Mouse (Mus musculus) small intestine, adult 2 months (tissue): ENCODE results near the gene Gm128. TPM values are rescaled to one million over a fixed set of nuclear protein-coding genes. Genes with fewer than 3 reads are reported as not detected.

Experiments
- H3K27ac ChIP-seq: fragments of 200-500 bp; 2 replicates; pipeline ENCODE4 v1.5.1; 2012; ENCODE audit warnings: low read depth, low read length, control low read depth, inconsistent platforms; ENCODE audit not compliant: insufficient read depth
- H3K27me3 ChIP-seq: fragments of 200-500 bp; 2 replicates; pipeline ENCODE4 v1.6.1; 2012; ENCODE audit warnings: mild to moderate bottlenecking, moderate library complexity, low read length, inconsistent platforms; ENCODE audit not compliant: control insufficient read depth, insufficient read depth
- H3K36me3 ChIP-seq: fragments of 200-500 bp; 2 replicates; pipeline ENCODE4 v1.6.1; 2012; ENCODE audit warnings: mild to moderate bottlenecking, low read length, control low read depth, inconsistent platforms; ENCODE audit not compliant: control insufficient read depth, insufficient read depth
- H3K4me1 ChIP-seq: fragments of 200-500 bp; 2 replicates; pipeline ENCODE4 v1.6.1; 2012; ENCODE audit warnings: low read length, inconsistent platforms, mixed read lengths; ENCODE audit not compliant: control insufficient read depth, insufficient read depth, insufficient read length
- H3K4me3 ChIP-seq: fragments of 200-500 bp; 2 replicates; pipeline ENCODE4 v1.5.1; 2012; ENCODE audit warnings: low read depth, mild to moderate bottlenecking, control low read depth, inconsistent platforms, low read length, moderate library complexity
- CTCF ChIP-seq: fragments of 200-500 bp; IDR thresholded peaks from 2 replicates; pipeline ENCODE4 v1.5.1; 2012; ENCODE audit warnings: low read depth, mild to moderate bottlenecking, control low read depth, inconsistent platforms, low read length, moderate library complexity, mixed read lengths; ENCODE audit not compliant: insufficient replicate concordance, insufficient read length; ENCODE audit errors: extremely low read depth
- POLR2A ChIP-seq: fragments of 200-500 bp; IDR thresholded peaks from 2 replicates; pipeline ENCODE4 v1.6.1; 2012; ENCODE audit warnings: low read depth, mild to moderate bottlenecking, control low read depth, inconsistent platforms, low read length, moderate library complexity
- WGBS: fragments of 180-500 bp; shearing (Covaris S2); methylation state at CpG from one replicate; pipeline ENCODE4 v1.1.7; 2018; 5-methylcytosine and 5-hydroxymethylcytosine counted together
- polyA plus RNA-seq: library from polyadenylated mRNA; depleted of rRNA; stranded (reverse); fragments of >200 nt; gene quantifications from 2 replicates; pipeline ENCODE4 v1.2.3, GENCODE M21; 2012; rRNA removed

Gm128 gene
- polyA plus RNA-seq, 1 experiment = 0.13 TPM

GRCm38 (mm10) chr3:95194721-95195135 lies 46.7 kb downstream of the Gm128 start:
- H3K27ac ChIP-seq = no peak overlapping the region
- WGBS = 68% methylated on average over 6 of the region's 6 CpGs
- no peaks in the 10 kb centered on the region for H3K27me3 ChIP-seq
- no peaks in the 10 kb centered on the region for H3K4me1 ChIP-seq
- peaks cover 64% of the 10 kb centered on the region for H3K36me3 ChIP-seq
- H3K4me3 ChIP-seq = no peak overlapping the region
- TF ChIP-seq POLR2A (no peak), CTCF (no peak)

Other genes starting within 250 kb of the Gm128 start
- 9.1 and 17.1 TPM in 2 replicates for gene Zfp687, start 226.2 kb downstream of the Gm128 start, polyA plus RNA-seq
- gene Psmd4, start 199.0 kb downstream of the Gm128 start, polyA plus RNA-seq = 81.7 and 131 TPM in 2 replicates
- gene Pip5k1a, start 134.7 kb downstream of the Gm128 start, polyA plus RNA-seq = 6.7 and 14.9 TPM in 2 replicates
- 27.4 and 63.8 TPM in 2 replicates for gene Vps72, start 130.6 kb downstream of the Gm128 start, polyA plus RNA-seq
- gene Tmod4, start 117.1 kb downstream of the Gm128 start, polyA plus RNA-seq = 0.62 and 0.84 TPM in 2 replicates
- gene Scnm1, start 107.6 kb downstream of the Gm128 start, polyA plus RNA-seq = 15.3 and 34.3 TPM in 2 replicates
- gene Lysmd1, start 107.5 kb downstream of the Gm128 start, polyA plus RNA-seq = 1.8 and 5.0 TPM in 2 replicates
- gene Tnfaip8l2, start 99.2 kb downstream of the Gm128 start, polyA plus RNA-seq = 8.6 and 52.3 TPM in 2 replicates
- gene Sema6c, start 81.1 kb downstream of the Gm128 start, polyA plus RNA-seq = 2.1 and 4.6 TPM in 2 replicates
- gene Gabpb2, start 23.7 kb downstream of the Gm128 start, polyA plus RNA-seq = 2.9 and 7.4 TPM in 2 replicates
- gene Cdc42se1, start 12.9 kb downstream of the Gm128 start, polyA plus RNA-seq = 26.1 and 41.6 TPM in 2 replicates
- gene Mllt11, start 9.4 kb downstream of the Gm128 start, polyA plus RNA-seq = 13.1 and 14.0 TPM in 2 replicates
- gene Bnipl, start 9.6 kb upstream of the Gm128 start, polyA plus RNA-seq = 0.16 and 0.58 TPM in 2 replicates
- gene Mindy1, start 39.7 kb upstream of the Gm128 start, polyA plus RNA-seq = 58.5 and 89.2 TPM in 2 replicates
- gene Prune1, start 40.5 kb upstream of the Gm128 start, polyA plus RNA-seq = 4.4 and 11.5 TPM in 2 replicates
- gene Anxa9, start 65.6 kb upstream of the Gm128 start, polyA plus RNA-seq = 0.52 and 0.65 TPM in 2 replicates
- 51.3 and 84.0 TPM in 2 replicates for gene Cers2, start 73.2 kb upstream of the Gm128 start, polyA plus RNA-seq
- 3.3 and 5.3 TPM in 2 replicates for gene Setdb1, start 115.6 kb upstream of the Gm128 start, polyA plus RNA-seq
- not detected in 2 replicates for gene 4930558C23Rik, start 161.2 kb upstream of the Gm128 start, polyA plus RNA-seq
- 11.7 and 29.5 TPM in 2 replicates for gene Arnt, start 192.8 kb upstream of the Gm128 start, polyA plus RNA-seq